Mouse (Mus musculus) yolk sac, embryonic 10.5 days (tissue): ENCODE measurements around the gene Pmel.
A peak's percentile ranks its signal among the peaks of the same experiment; 100 is the strongest.

Source experiments
- DNase-seq: peaks from one replicate; pipeline ENCODE4 v3.0.0-alpha.2; 2017; ENCODE audit warnings: low spot score

Pmel gene

GRCm38 (mm10) chr10:128703895-128704294 is at the start of gene Pmel:
TSS of gene Pmel (plus strand) at chr10:128704195.
- no peak for DNase-seq

- peak; percentile 74 for DNase-seq
These were observed 48.7 kb upstream of the Pmel start for GRCm38 (mm10) chr10:128655254-128655653.

GRCm38 (mm10) chr10:128656731-128657130 is 47.3 kb upstream of the Pmel start:
- no peak for DNase-seq

DNA sequence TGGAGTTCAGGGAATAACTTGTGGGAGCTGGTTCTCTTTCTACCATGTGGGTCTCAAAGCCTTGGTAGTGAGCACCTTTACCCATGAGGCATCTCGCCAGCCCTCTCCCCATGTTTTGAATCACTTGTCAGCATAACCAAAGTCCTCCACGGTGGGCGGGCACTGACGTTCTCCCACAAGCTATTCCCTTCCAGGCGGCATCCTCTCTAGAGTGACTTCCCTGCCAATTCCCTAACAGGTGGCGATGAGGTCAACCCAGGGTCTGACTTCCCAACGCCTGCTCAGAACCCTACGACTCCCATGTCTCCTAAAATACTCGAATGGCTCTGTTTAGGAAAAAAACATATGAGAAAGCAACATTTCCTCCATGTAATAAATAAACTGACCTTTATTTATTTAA is 46.2 kb upstream of the Pmel start:
- DNase-seq = no peak

- DNase-seq = no peak
These were observed 44.5 kb upstream of the Pmel start for GRCm38 (mm10) chr10:128659490-128659889.

GRCm38 (mm10) chr10:128662465-128662864 is 41.5 kb upstream of the Pmel start:
- DNase-seq = no peak

- peak; percentile 57 for DNase-seq
These were observed 40.4 kb upstream of the Pmel start for GRCm38 (mm10) chr10:128663441-128664220.

- no peak for DNase-seq
These were observed 39.2 kb upstream of the Pmel start for GRCm38 (mm10) chr10:128664808-128665207.

DNA sequence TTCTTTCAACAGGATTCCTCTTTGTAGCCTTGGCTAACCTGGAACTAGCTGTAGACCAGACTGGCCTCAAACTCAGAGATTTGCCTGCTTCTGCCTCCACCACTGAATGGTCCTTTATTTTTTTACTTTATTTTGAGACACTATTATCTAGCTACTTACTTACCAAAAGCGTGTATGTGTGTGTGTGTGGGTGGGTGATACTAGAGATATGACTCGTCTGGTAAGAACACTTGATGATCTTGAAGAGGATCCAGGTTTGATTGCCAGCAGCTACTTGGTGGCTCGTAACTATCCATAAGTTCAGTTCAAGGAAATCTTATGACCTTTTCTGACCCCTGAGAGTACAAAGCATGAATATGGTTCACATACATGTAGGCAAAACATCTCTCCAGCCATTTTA is 38.7 kb upstream of the Pmel start:
- no peak for DNase-seq

- DNase-seq = no peak
These were observed 38.2 kb upstream of the Pmel start for GRCm38 (mm10) chr10:128665806-128666205.

GRCm38 (mm10) chr10:128668790-128669672 is 35.0 kb upstream of the Pmel start:
- peak; percentile 66 for DNase-seq

DNA sequence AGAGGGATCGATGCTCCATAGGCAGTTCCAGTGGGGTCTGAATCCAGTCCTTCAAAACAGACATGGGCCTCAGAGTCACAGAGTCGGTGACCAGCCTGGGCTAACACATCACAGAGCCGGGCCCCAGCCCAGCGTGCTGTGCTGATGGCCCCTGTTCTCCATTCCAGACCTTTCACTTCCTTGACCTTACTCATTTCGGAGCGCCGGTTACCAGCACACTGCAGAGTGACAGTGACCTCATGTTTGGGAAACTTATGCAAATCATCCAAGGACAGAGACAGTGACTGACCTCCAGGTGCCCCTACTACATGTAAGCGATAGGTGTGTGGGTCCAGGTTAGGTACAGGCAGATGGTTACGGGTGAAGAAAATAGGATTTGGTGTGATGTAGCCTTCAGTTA is 32.8 kb upstream of the Pmel start:
- no peak for DNase-seq

- DNase-seq = peak; percentile 95
These were observed 30.1 kb upstream of the Pmel start, which contains the start of gene Suox for GRCm38 (mm10) chr10:128673763-128674468. TSS of gene Suox (minus strand) at chr10:128674073.

- no peak for DNase-seq
These were observed 29.5 kb upstream of the Pmel start for GRCm38 (mm10) chr10:128674469-128675008.

- DNase-seq = no peak
These were observed 8.5 kb upstream of the Pmel start for GRCm38 (mm10) chr10:128695411-128695991.

DNA sequence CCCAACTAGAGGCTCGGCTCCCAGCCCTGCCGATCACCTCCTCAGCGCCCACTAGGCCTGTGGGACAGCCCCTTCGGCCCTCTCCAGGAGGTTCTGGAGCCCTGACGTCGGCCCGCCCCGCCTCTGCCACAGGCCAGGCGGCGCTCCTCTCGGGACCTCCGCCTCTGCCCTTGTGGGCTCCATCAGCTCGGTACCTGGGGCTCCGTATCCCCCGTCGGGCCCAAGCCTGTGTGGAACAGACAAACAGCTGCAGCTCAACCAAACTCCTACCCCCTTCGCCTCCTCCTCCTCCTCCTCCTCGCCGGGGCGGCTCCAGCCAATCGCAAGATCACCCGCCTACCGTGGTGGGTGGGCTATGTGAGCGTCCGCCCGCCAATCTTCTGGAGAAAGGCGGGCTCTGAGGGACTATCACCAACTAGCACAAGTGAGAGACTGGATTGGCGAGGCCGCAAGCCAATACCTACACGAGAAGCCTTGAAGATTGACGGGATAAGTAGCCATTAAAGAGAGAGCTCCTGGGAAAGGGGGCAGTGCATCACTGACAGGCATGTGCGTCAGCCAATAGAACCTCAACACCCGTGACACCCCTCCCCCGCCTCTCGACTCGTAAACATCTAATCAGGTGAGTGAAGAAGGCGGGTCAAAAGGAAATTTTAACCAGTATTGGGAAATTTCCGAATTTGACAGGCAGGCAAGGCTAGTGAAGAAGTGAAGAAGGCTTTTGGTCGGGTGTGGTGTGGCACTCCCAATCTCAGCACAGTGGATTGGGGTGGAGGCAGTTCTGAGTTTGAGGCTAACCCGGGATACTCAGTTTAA is 7.8 kb upstream of the Pmel start, which contains the start of gene Rab5b:
Gene Rab5b, minus strand, starts transcription at position 273 of the 816 bp plus-strand sequence.
- peak; percentile 99 for DNase-seq

GRCm38 (mm10) chr10:128697072-128697725 is 6.8 kb upstream of the Pmel start:
- DNase-seq = no peak

- DNase-seq = no peak
These were observed 5.0 kb upstream of the Pmel start for GRCm38 (mm10) chr10:128699006-128699405.

- DNase-seq = no peak
These were observed 4.4 kb upstream of the Pmel start for GRCm38 (mm10) chr10:128699611-128700010.

DNA sequence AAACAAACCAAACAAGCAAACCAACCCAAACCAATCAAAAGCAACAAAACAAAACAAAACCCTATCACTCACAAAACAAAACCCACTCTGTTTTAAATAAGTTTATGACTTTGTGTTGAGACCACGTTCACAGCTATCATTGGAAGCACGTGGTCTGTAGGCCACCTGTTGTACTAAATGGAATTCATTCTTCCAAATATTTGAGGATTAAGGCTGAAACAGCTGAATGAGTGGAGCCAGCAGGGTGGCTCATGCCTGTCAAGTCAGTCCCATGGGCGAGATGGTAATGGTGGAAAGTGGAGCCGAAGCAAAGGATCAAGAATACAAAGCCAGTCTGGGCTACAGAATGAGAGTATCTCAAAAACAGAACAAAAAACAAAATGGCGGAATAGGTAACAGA is 3.3 kb upstream of the Pmel start:
- DNase-seq = no peak
